Mouse (Mus musculus) olfactory bulb, adult 2 months (tissue): ENCODE results near the gene 4930558C23Rik.

Source experiments
- CTCF ChIP-seq: fragments of 200-500 bp; IDR thresholded peaks from 2 replicates; pipeline ENCODE4 v1.5.1; 2012; ENCODE audit warnings: low read depth, mild to moderate bottlenecking, low read length, moderate library complexity; ENCODE audit not compliant: insufficient read depth
- POLR2A ChIP-seq: fragments of 200-500 bp; IDR thresholded peaks from 2 replicates; pipeline ENCODE4 v1.6.1; 2012; ENCODE audit warnings: mild to moderate bottlenecking, low read depth, low read length, moderate library complexity; ENCODE audit not compliant: insufficient read depth

- TF ChIP-seq POLR2A (no peak), CTCF (no peak)
Measured at GRCm38 (mm10) chr3:95370101-95370500, 32.5 kb downstream of the 4930558C23Rik start.
